Mouse (Mus musculus): ENCODE results near the gene Ttc5. TPM values are rescaled to one million over a fixed set of nuclear protein-coding genes. Genes with fewer than 3 reads are reported as not detected.

Gene Ttc5
- 83.9 and 109 TPM in 2 replicates for total RNA-seq (2014; rRNA removed)
- polyA plus RNA-seq (2015; fragmentation: Nextera tagmentation; extraction: Ambion mirVana) = 93.1 and 97.8 TPM in 2 replicates

GRCm38 (mm10) chr14:50785251-50785637 lies at the start of gene Ttc5:
Ttc5 (minus strand) TSS chr14:50785519.
- under 1% methylated on average over 21 of the region's 21 CpGs for WGBS
- H3K4me1 ChIP-seq (ENCODE audit: insufficient read depth, low read length) = peaks cover 3% of the 10 kb centered on the region; the same call in 1 of the 2 replicates

GRCm38 (mm10) chr14:50834435-50834834 lies 49.1 kb upstream of the Ttc5 start:
- no peaks in the 10 kb centered on the region for H3K36me3 ChIP-seq (ENCODE audit: insufficient read depth, low read length)
- ATAC-seq (ENCODE audit: low FRiP score) (no peak), DNase-seq (ENCODE audit: low spot score) (no peak)
- WGBS = 59% methylated on average over 2 of the region's 2 CpGs
- H3K27ac ChIP-seq (ENCODE audit: low read depth, low read length) = no peak overlapping the region
- H3K4me3 ChIP-seq (ENCODE audit: low read depth, low read length) = no peak overlapping the region
- H3K4me2 ChIP-seq (ENCODE audit: low read depth, low read length, poor library complexity, severe bottlenecking) = no peak overlapping the region
- no peaks in the 10 kb centered on the region for H3K4me1 ChIP-seq (ENCODE audit: insufficient read depth, low read length)
- no peaks in the 10 kb centered on the region for H3K9me3 ChIP-seq (ENCODE audit: low read length)
- no peaks in the 10 kb centered on the region for H3K27me3 ChIP-seq (ENCODE audit: insufficient read depth, low read length)
- TF ChIP-seq CTCF (IDR thresholded peaks at IDR 0.05) = no peak
- H3K9ac ChIP-seq (replicated peaks; ENCODE audit: low read length, poor library complexity, severe bottlenecking) = no peak overlapping the region

More at GRCm38 (mm10) chr14:50785251-50785637, at the start of gene Ttc5:
- ATAC-seq (ENCODE audit: low FRiP score) (peak; percentile 94), DNase-seq (ENCODE audit: low spot score) (peak; percentile 92)
- Histone ChIP-seq H3K4me3 (ENCODE audit: low read depth, low read length) (peak within 1 kb of the TSS; percentile 79), H3K36me3 (ENCODE audit: insufficient read depth, low read length) (peaks cover 5% of the 10 kb centered on the region), H3K27me3 (ENCODE audit: insufficient read depth, low read length) (no peaks in the 10 kb centered on the region), H3K4me2 (ENCODE audit: low read depth, low read length, poor library complexity, severe bottlenecking) (peak within 1 kb of the TSS; percentile 57), H3K9ac (replicated peaks; ENCODE audit: low read length, poor library complexity, severe bottlenecking) (peak within 1 kb of the TSS; percentile 74), H3K9me3 (ENCODE audit: low read length) (no peaks in the 10 kb centered on the region), H3K27ac (ENCODE audit: low read depth, low read length) (peak within 1 kb of the TSS; percentile 79)
- TF ChIP-seq CTCF (IDR thresholded peaks at IDR 0.05) = peak; percentile 97

- H3K36me3 ChIP-seq (ENCODE audit: insufficient read depth, low read length) = no peaks in the 10 kb centered on the region
- no peak overlapping the region for H3K4me3 ChIP-seq (ENCODE audit: low read depth, low read length)
- no peak for ATAC-seq (ENCODE audit: low FRiP score)
- H3K27ac ChIP-seq (ENCODE audit: low read depth, low read length) = no peak overlapping the region
- no peaks in the 10 kb centered on the region for H3K9me3 ChIP-seq (ENCODE audit: low read length)
- no peak overlapping the region for H3K4me2 ChIP-seq (ENCODE audit: low read depth, low read length, poor library complexity, severe bottlenecking)
- H3K9ac ChIP-seq (replicated peaks; ENCODE audit: low read length, poor library complexity, severe bottlenecking) = no peak overlapping the region
- WGBS = 81% methylated on average over 10 of the region's 10 CpGs
- TF ChIP-seq CTCF (IDR thresholded peaks at IDR 0.05) = no peak
- no peaks in the 10 kb centered on the region for H3K4me1 ChIP-seq (ENCODE audit: insufficient read depth, low read length)
- no peaks in the 10 kb centered on the region for H3K27me3 ChIP-seq (ENCODE audit: insufficient read depth, low read length)
- peak; percentile 7 for DNase-seq (ENCODE audit: low spot score)
Measured at GRCm38 (mm10) chr14:50833964-50834363, 48.6 kb upstream of the Ttc5 start.

GRCm38 (mm10) chr14:50829878-50830277 lies 44.6 kb upstream of the Ttc5 start:
- Histone ChIP-seq H3K4me2 (ENCODE audit: low read depth, low read length, poor library complexity, severe bottlenecking) (no peak overlapping the region), H3K27me3 (ENCODE audit: insufficient read depth, low read length) (no peaks in the 10 kb centered on the region), H3K4me1 (ENCODE audit: insufficient read depth, low read length) (no peaks in the 10 kb centered on the region), H3K9me3 (ENCODE audit: low read length) (no peaks in the 10 kb centered on the region), H3K4me3 (ENCODE audit: low read depth, low read length) (no peak overlapping the region), H3K36me3 (ENCODE audit: insufficient read depth, low read length) (no peaks in the 10 kb centered on the region), H3K9ac (replicated peaks; ENCODE audit: low read length, poor library complexity, severe bottlenecking) (no peak overlapping the region), H3K27ac (ENCODE audit: low read depth, low read length) (no peak overlapping the region)
- 78% methylated on average over 3 of the region's 3 CpGs for WGBS
- ATAC-seq (ENCODE audit: low FRiP score) (no peak), DNase-seq (ENCODE audit: low spot score) (no peak)
- TF ChIP-seq CTCF (IDR thresholded peaks at IDR 0.05) = no peak

GRCm38 (mm10) chr14:50826579-50826978 lies 41.3 kb upstream of the Ttc5 start:
- no peak overlapping the region for H3K4me2 ChIP-seq (ENCODE audit: low read depth, low read length, poor library complexity, severe bottlenecking)
- H3K27ac ChIP-seq (ENCODE audit: low read depth, low read length) = no peak overlapping the region
- H3K4me3 ChIP-seq (ENCODE audit: low read depth, low read length) = no peak overlapping the region
- peaks cover 10% of the 10 kb centered on the region; the same call in 1 of the 2 replicates for H3K36me3 ChIP-seq (ENCODE audit: insufficient read depth, low read length)
- WGBS = 80% methylated on average over 4 of the region's 4 CpGs
- no peaks in the 10 kb centered on the region for H3K9me3 ChIP-seq (ENCODE audit: low read length)
- ATAC-seq (ENCODE audit: low FRiP score) (no peak), DNase-seq (ENCODE audit: low spot score) (no peak)
- H3K9ac ChIP-seq (replicated peaks; ENCODE audit: low read length, poor library complexity, severe bottlenecking) = no peak overlapping the region
- H3K27me3 ChIP-seq (ENCODE audit: insufficient read depth, low read length) = no peaks in the 10 kb centered on the region
- no peak for TF ChIP-seq CTCF (IDR thresholded peaks at IDR 0.05)
- no peaks in the 10 kb centered on the region for H3K4me1 ChIP-seq (ENCODE audit: insufficient read depth, low read length)

- ATAC-seq (ENCODE audit: low FRiP score) = no peak
- no peak overlapping the region for H3K27ac ChIP-seq (ENCODE audit: low read depth, low read length)
- no peak overlapping the region for H3K4me2 ChIP-seq (ENCODE audit: low read depth, low read length, poor library complexity, severe bottlenecking)
- H3K4me1 ChIP-seq (ENCODE audit: insufficient read depth, low read length) = no peaks in the 10 kb centered on the region
- H3K9me3 ChIP-seq (ENCODE audit: low read length) = no peaks in the 10 kb centered on the region
- no peak overlapping the region for H3K9ac ChIP-seq (replicated peaks; ENCODE audit: low read length, poor library complexity, severe bottlenecking)
- peaks cover 32% of the 10 kb centered on the region for H3K36me3 ChIP-seq (ENCODE audit: insufficient read depth, low read length)
- no peak overlapping the region for H3K4me3 ChIP-seq (ENCODE audit: low read depth, low read length)
- H3K27me3 ChIP-seq (ENCODE audit: insufficient read depth, low read length) = no peaks in the 10 kb centered on the region
- TF ChIP-seq CTCF (IDR thresholded peaks at IDR 0.05) = no peak
- no peak for DNase-seq (ENCODE audit: low spot score)
- 94% methylated on average over 9 of the region's 9 CpGs for WGBS
Measured at GRCm38 (mm10) chr14:50824219-50824618, 38.9 kb upstream of the Ttc5 start.
